Mouse (Mus musculus) c-Kit-positive CD71-positive TER-119-positive erythroid progenitor cells, embryonic 14.5 days (primary cell): ENCODE results near the gene Olfr46.
"Not testable (repeated sequence)": the region's sequence is repeated elsewhere in the genome, so short reads cannot be mapped to it uniquely, and the experiment has no call there.

Experiments used
- DNase-seq: peaks from one replicate; pipeline ENCODE4 v3.0.0-alpha.2; 2013; ENCODE audit warnings: low spot score

Gene Olfr46

DNA sequence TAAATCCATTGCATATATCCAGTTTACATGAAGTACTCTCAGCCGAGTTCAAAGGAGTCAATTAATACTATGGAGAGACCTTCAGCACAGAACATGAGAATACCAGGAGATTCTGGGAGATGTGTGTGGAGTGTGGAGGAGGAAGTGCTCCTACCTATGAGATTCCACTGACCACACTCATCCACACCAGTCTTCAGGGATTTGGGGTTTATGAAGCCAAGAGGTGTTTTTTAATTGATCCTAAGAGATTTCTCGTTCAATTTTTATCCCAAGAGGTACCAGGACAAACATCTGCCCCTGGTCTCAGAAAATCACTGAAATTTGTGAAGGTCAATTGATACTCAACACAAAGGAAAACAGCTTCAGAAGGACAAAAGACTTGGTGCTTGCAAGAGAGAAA lies at the start of gene Olfr46:
Gene Olfr46, plus strand, starts transcription at position 301 of the 400 bp plus-strand sequence.
- not testable (repeated sequence) for DNase-seq

DNA sequence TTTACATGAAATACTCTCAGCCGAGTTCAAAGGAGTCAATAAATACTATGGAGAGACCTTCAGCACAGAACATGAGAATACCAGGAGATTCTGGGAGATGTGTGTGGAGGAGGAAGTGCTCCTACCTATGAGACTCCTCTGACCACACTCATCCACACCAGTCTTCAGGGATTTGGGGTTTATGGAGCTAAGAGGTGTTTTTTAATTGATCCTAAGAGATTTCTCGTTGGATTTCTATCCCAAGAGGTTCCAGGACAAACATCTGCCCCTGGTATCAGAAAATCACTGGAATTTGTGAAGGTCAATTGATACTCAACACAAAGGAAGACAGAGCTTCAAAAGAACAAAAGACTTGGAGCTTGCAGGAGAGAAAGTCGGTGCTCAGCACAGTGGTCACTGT lies 33.5 kb upstream of the Olfr46 start, which contains the start of gene Olfr538:
Gene Olfr538, plus strand, starts transcription at position 301 of the 400 bp plus-strand sequence.
- no peak for DNase-seq

DNA sequence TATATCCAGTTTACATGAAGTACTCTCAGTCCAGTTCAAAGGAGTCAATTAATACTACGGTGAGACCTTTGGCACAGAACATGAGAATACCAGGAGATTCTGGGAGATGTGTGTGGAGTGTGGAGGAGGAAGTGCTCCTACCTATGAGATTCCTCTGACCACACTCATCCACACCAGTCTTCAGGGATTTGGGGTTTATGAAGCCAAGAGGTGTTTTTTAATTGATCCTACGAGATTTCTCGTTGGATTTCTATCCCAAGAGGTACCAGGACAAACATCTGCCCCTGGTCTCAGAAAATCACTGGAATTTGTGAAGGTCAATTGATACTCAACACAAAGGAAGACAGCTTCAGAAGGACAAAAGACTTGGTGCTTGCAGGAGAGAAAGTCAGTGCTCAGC lies 27.6 kb downstream of the Olfr46 start, which contains the start of gene Olfr61:
Gene Olfr61, plus strand, starts transcription at position 301 of the 400 bp plus-strand sequence.
- not testable (repeated sequence) for DNase-seq

DNA sequence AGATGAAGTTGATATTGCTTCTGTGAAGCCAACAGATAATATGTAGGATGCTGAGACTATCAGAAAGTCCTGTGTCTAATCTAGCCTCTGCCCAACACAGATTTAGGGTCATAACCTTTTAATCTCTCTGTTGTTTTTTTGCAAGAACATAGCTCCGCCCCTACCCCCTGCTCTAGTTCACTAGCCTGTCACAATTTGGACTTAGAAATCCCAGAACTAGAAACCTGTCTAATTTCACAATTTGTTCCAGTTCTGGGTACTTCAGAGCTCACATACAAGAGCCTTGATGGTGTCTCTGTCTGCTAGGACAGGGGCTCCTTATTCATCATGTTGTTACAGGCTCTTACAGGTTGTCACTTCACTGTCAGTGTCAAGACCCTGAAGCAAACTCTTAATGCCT lies 29.5 kb downstream of the Olfr46 start:
- DNase-seq: no peak

DNA sequence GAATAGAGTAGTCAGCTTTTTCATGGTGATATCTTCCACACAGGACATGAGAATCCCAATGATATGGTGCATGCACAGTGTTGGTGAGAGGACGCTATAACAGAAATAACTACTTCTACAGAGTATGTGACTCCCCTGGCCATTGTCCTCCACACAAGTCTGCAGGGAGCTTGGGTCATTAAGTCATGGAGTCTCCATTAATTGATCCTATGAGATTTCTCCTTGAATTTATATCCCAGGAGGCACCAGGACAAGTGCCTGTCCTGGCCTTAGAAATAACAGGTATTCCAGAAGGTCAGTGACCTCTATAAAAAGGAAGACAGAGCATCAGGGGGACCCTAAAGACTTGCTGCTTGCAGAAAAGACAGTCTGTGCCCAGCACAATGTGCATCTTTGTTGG lies 45.1 kb downstream of the Olfr46 start, which contains the start of gene Olfr53:
Gene Olfr53, plus strand, starts transcription at position 301 of the 400 bp plus-strand sequence.
- DNase-seq: no peak

DNA sequence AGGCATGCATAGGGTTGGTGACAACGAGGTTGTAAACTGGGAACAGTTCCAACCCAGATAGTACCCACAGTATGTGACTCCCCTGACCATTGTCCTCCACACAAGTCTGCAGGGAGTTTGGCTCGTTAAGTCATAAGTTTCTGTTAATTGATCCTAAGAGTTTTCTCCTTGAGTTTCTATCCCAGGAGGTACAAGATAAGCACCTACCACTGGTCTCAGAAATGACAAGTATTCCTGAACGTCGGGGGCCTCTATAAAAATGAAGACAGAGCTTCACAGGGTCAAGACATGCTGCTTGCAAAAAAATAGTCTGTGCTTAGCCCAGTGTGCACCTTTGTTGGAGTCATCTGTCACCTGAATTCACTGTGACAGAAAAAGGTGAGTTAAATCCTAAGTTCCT lies 58.6 kb downstream of the Olfr46 start, which contains the start of gene Olfr539:
Gene Olfr539, plus strand, starts transcription at position 301 of the 400 bp plus-strand sequence.
- DNase-seq: no peak
